Mouse (Mus musculus): ENCODE data around the gene Creb3l1.

The Creb3l1 gene

DNA sequence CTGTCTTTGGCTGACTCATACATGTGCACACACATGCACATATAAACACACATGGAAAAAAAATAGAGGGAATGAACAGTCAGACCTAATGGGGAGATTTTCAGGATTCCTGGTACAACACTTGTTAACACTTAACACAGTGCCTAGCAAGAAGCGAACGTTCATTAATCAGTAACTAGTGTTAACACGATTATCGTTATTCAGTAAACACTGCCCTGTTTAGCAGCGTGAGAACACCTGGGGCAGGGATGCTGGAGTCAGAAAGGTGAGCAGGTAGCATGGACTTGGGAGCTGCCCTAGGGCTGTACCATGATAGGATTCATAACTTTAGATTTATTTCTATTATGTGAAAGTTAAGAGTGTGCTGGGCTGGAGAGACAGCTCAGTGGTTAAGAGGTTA is 28.3 kb downstream of the Creb3l1 start:
- no peak for DNase-seq

DNA sequence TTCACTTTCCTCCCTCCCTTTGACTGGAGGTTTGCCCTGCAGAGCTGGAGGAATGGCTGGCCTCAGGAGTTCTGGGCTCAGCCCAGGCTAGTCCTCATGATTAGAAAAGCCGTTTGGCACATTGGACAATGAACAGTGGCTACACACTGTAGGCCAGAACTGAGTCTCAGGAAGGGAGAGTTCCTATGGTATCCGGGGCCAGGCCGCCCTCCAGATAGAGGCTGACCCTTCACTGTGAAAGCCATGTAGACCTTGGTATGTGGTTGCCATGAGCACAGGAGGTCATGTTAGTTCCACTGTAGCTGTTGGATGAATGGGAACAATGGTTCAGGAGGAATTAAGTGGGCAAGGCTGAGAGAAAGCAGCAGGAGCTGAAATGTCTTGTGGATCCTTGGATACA is 30.9 kb downstream of the Creb3l1 start:
- no peak for DNase-seq

- DNase-seq: peak; percentile 45 to 50
These were observed 34.6 kb downstream of the Creb3l1 start for GRCm38 (mm10) chr2:91989750-91990149.

GRCm38 (mm10) chr2:91987542-91987941 is 36.8 kb downstream of the Creb3l1 start:
- DNase-seq: peak; percentile 89 to 91

GRCm38 (mm10) chr2:91986071-91986470 is 38.2 kb downstream of the Creb3l1 start:
- no peak for DNase-seq

DNA sequence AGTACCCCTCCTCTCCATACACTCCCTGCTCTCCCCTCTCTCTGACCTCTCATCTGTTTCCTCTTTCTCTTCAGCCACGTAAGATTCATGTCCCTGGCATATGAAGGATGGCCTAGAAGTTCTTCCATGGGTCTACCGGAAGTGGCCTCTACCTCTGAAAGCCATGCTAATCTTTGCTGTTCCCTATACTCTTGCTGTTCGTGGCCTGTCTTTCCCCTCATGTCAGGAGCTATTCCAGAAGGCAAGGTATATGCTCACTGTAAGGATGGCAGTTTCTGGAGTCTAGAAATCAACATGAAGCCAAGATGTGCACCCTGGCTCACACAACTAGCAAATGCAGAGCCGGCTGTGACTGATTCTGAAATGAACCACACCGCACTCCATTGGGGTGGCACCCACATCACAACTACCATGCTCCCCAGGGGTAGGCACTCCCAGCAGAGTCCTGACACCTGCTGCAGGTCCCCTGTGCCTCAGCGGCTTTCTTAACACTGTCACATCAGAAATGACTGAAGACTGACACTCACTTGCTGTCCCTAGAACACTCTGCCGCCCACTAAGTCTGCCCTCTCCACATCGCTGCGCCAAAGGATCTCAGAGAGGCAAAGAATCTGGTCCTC is 39.3 kb downstream of the Creb3l1 start:
- peak in 1 of 2 experiments; percentile 28 for DNase-seq

DNA sequence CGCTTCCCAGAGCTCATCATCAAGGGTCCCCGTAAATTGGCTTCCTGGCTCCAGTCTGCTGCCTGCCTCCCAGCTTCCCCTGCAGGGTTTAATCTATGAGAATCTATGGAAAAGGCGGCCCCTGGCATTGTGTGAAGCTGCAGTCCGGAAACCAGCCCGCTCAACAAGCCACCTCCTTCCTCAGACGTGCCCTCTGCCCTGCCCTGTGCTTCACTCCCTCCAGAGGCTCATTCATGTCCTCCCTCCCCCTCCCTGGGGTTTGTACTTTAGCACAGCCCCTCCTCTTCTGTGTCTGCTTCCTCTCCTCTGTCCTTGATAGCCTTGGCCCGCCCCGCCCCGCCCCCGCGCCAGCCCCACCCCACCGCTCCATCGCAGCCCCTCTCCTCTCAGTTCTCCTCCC is 39.9 kb downstream of the Creb3l1 start:
- DNase-seq: peak; percentile 68 to 75

DNA sequence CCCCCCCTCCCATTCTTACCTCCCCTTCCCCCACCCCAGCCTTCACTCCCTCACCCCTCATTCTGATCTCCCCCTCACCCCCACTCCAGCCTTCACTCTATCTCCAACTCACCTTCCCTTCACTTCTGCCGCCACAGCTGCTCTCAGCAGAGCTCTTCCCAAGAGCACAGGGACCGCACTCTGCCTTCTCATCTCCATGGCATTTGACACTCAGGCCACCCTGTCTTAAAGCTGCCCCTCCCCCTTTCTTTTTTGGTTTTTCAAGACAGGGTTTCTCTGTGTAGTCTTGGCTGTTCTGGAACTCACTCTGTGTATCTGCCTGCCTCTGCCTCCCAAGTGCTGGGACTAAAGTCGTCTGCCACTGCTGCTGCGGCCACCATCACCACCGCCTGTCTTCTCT is 43.5 kb downstream of the Creb3l1 start:
- no peak for DNase-seq

- no peak for DNase-seq
These were observed 44.1 kb downstream of the Creb3l1 start for GRCm38 (mm10) chr2:91980245-91980644.

DNA sequence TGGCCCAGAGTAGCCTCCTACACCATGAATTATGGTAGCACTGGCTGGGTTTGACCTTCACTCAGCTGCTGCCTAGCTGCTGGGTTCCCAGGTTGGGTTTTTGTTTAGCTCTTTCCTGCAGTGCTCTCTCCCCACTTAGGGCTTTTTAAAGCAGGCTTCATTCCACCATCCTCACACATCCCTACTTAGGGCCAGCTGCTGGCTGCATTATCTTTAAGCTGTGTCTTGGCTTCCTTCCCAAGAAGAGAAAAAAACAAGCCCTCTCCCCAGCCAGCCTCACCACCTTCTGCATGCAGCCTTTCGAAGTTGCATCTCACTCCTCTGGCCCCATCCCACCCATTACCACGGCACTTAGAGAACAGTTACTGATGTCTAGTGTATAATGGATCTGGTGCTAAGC is 45.8 kb downstream of the Creb3l1 start:
- DNase-seq: no peak

- no peak for DNase-seq
These were observed 46.3 kb downstream of the Creb3l1 start for GRCm38 (mm10) chr2:91977960-91978359.

GRCm38 (mm10) chr2:91975581-91976541 is 48.4 kb downstream of the Creb3l1 start, which contains the start of gene Dgkz:
TSS of gene Dgkz (minus strand) at chr2:91975864.
- DNase-seq: peak; percentile 43 to 46

DNA sequence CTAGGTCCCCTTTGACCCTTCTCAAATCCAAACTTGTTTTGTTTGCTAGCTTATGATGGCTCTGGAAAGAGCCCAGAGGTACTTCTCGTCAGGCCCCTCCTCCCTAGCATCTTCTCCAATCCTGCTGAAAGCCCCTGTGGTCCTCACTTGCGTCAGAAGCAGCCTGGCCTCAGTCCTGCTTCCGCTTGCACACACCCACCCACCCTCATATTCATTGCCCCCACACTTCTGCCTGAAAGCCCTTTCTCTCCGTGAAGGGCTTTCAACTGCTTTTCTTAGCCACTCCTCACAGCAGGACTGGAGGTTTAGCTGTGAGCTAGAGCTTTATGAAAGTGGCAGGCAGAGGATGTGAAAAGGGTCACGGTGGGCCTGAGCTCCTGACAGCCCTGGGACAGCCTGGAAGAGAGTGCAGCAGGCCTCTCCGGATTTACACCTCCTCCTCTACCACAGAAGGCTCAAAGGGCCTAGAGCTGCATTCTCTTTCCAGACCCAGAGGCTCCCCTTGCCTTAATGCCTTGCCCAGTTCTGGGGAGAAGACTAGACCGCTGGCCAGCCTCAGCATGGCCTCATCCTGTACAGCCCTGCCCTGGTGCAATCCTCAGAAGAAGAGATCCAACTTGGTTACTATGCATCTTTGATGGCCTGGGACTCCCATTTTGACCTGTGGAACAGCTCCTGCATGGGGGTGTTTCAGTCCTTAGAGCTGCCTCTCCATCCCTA is 50.7 kb downstream of the Creb3l1 start:
- no peak for DNase-seq

GRCm38 (mm10) chr2:91972121-91972566 is 52.2 kb downstream of the Creb3l1 start:
- DNase-seq: peak; percentile 69 to 70

DNA sequence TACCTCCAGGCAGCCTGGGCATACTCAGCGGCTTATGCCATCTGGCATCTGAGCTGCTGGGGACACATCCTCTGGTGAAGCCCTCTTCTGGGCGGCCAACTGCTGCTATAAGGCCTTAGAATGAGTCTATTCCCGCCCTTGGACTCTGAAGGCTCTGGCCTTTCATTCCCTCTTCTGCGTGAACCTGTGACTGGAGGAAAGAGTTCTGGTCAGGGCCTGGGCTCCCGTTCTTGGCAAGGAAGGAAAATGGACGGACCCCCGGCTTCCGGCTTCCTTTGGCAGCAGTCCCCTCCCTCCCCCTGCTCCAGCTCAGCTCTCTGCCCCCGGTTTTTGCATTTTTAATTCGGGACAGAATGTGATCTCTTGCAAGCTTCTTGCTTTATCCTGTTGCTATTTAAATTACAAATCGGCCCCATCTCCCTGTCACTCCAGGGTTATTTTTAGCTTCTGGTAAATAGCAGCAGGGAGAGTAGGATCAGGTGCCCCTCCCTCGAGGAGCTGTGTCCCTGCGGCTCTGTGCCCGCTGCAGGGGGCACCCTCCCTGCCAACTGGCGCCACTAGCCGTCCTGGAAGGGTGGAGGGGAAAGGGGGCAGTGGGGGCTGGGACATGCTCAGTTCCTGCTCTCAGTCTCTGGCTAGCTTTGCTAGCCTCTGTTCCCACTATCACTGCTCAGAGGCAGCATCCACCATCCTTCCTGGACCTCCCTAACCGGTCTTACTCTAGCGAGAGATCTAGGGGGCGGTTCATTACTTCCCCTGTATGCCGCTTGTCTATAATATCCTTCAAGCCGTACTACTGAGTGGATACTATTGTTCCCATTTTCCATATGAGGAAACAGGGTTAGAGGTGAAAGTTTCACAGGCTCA is 52.8 kb downstream of the Creb3l1 start:
- no peak for DNase-seq

DNA sequence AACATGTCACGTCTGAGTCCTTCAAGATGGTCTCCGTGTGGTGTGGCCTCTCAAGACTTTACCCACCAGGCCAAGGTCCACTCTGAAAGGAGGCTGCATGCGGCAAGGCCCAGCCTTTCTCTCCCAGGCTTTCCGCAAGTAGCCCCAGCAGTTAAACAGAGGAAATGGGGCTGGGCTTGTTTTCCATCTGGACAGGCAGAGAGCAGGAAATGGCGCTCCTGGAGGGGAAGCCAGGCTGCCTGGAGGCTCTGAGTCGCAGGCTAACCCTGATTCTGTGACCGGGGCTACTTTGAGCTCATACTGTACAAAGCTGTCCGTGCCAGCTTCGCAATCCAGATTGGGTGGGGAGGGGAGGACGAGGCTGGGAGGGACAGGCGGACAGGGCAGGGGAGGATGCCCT is 56.3 kb downstream of the Creb3l1 start:
- no peak for DNase-seq

- no peak for DNase-seq
These were observed 57.9 kb downstream of the Creb3l1 start for GRCm38 (mm10) chr2:91966367-91966766.

- DNase-seq: peak; percentile 75 to 77
These were observed 58.9 kb downstream of the Creb3l1 start for GRCm38 (mm10) chr2:91965417-91965816.

DNA sequence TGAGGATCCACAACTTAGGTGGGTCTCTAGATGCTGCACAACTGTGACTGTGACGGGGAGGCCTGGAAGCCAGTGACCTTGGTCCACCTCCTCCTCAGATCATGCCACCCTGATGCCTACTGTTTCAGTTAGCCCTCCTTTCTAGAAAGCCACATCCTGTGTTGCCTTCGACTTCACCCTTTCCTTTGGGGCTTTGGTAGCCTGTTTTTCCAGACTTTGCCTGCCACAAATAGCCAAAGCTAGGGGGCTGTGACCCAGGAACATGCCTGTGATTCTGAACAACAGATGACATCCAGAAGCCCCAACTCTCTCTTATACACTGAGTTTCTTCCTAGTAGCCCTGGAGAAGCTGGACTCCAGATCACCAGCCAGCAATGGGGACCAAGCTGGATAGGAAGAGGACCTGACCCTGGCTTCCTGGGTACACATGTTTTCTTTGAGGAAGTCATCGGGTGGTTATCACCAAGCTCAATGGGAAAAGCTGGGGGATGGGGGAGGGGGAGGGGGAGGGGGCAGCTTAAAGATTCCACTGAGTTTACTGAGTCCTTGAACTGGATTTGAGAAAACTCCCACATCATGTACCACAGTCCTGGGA is 59.6 kb downstream of the Creb3l1 start:
- DNase-seq: no peak

- DNase-seq: peak; percentile 98 to 99
These were observed 60.8 kb downstream of the Creb3l1 start for GRCm38 (mm10) chr2:91963443-91963932.

- peak; percentile 44 to 46 for DNase-seq
These were observed 61.4 kb downstream of the Creb3l1 start for GRCm38 (mm10) chr2:91962864-91963401.

All from B cell, adult 2 months (primary cell).